Mouse (Mus musculus) CD8-positive naive resting alpha-beta T cell, adult 2 months (primary cell): ENCODE results near the gene Odf4.

ENCODE experiments used
- DNase-seq, 2 experiments: peaks; one replicate each; pipeline ENCODE4 v3.0.0; 2022; ENCODE audit warnings: low read depth in 2 of 2, low spot score in 2 of 2

Odf4 gene

GRCm38 (mm10) chr11:68902823-68903222 is 24.1 kb downstream of the Odf4 start:
- no peak for DNase-seq

- no peak for DNase-seq
Measured at GRCm38 (mm10) chr11:68902367-68902766, 24.5 kb downstream of the Odf4 start.

- DNase-seq = no peak
Measured at GRCm38 (mm10) chr11:68902047-68902364, 24.9 kb downstream of the Odf4 start.

GRCm38 (mm10) chr11:68901351-68902046 is 25.4 kb downstream of the Odf4 start, which contains the start of gene Rpl26:
TSS of gene Rpl26 (plus strand) at chr11:68901583.
- peak; percentile 96 to 99 for DNase-seq

GRCm38 (mm10) chr11:68900519-68901350 is 26.1 kb downstream of the Odf4 start:
- DNase-seq = no peak

- DNase-seq = no peak
Measured at GRCm38 (mm10) chr11:68899815-68900214, 27.1 kb downstream of the Odf4 start.

GRCm38 (mm10) chr11:68898790-68899189 is 28.1 kb downstream of the Odf4 start:
- no peak for DNase-seq

- no peak for DNase-seq
Measured at GRCm38 (mm10) chr11:68897838-68898237, 29.0 kb downstream of the Odf4 start.

- DNase-seq = peak; percentile 30 to 59
Measured at GRCm38 (mm10) chr11:68897120-68897519, 29.8 kb downstream of the Odf4 start.

GRCm38 (mm10) chr11:68896247-68896646 is 30.6 kb downstream of the Odf4 start:
- DNase-seq = no peak

- DNase-seq = no peak
Measured at GRCm38 (mm10) chr11:68893911-68894464, 32.9 kb downstream of the Odf4 start.

- no peak for DNase-seq
Measured at GRCm38 (mm10) chr11:68892233-68892832, 34.5 kb downstream of the Odf4 start.

GRCm38 (mm10) chr11:68891823-68892222 is 35.1 kb downstream of the Odf4 start:
- DNase-seq = no peak

- DNase-seq = no peak
Measured at GRCm38 (mm10) chr11:68890625-68891024, 36.3 kb downstream of the Odf4 start.

- no peak for DNase-seq
Measured at GRCm38 (mm10) chr11:68888653-68889052, 38.2 kb downstream of the Odf4 start.

- no peak for DNase-seq
Measured at GRCm38 (mm10) chr11:68888253-68888652, 38.6 kb downstream of the Odf4 start, which contains the start of gene Rnf222. TSS of gene Rnf222 (plus strand) at chr11:68888553.

GRCm38 (mm10) chr11:68886091-68886490 is 40.8 kb downstream of the Odf4 start:
- DNase-seq = no peak

- DNase-seq = no peak
Measured at GRCm38 (mm10) chr11:68884368-68884767, 42.5 kb downstream of the Odf4 start.

GRCm38 (mm10) chr11:68883843-68884242 is 43.0 kb downstream of the Odf4 start:
- DNase-seq = no peak

- DNase-seq = no peak
Measured at GRCm38 (mm10) chr11:68882107-68882506, 44.8 kb downstream of the Odf4 start.

GRCm38 (mm10) chr11:68878811-68879210 is 48.1 kb downstream of the Odf4 start:
- DNase-seq = no peak

GRCm38 (mm10) chr11:68874841-68875240 is 52.0 kb downstream of the Odf4 start:
- peak; percentile 32 to 50 for DNase-seq
